Mouse (Mus musculus) E14TG2a.4 (cell line): ENCODE measurements around the gene Ppp1r36.

Experiments used
- CTCF ChIP-seq: conservative IDR thresholded peaks from 2 replicates; pipeline ENCODE4 v1.5.1; 2014; ENCODE audit warnings: low read length
- POU5F1 ChIP-seq: IDR thresholded peaks from 2 replicates; pipeline ENCODE4 v1.6.1; 2014; ENCODE audit warnings: low read length, borderline replicate concordance

- TF ChIP-seq CTCF (no peak), POU5F1 (no peak)
These were observed 56.9 kb downstream of the Ppp1r36 start for GRCm38 (mm10) chr12:76474246-76474583.
